Mouse (Mus musculus): ENCODE measurements around the gene Ddx47.

- TF ChIP-seq CTCF (conservative IDR thresholded peaks at IDR 0.05; ENCODE audit: low read length) (no peak), POU5F1 (IDR thresholded peaks at IDR 0.05; ENCODE audit: borderline replicate concordance, low read length) (no peak), NANOG (IDR thresholded peaks at IDR 0.05; ENCODE audit: borderline replicate concordance, low read length) (no peak)
Measured at GRCm38 (mm10) chr6:134963910-134964309, 47.5 kb upstream of the Ddx47 start.
